Mouse (Mus musculus): ENCODE data around the gene Eif2d. TPM values are rescaled to one million over a fixed set of nuclear protein-coding genes. Genes with fewer than 3 reads are reported as not detected.

The Eif2d gene
- total RNA-seq, 2 experiments from 2014 or later: 37.9 to 39.6 TPM

DNA sequence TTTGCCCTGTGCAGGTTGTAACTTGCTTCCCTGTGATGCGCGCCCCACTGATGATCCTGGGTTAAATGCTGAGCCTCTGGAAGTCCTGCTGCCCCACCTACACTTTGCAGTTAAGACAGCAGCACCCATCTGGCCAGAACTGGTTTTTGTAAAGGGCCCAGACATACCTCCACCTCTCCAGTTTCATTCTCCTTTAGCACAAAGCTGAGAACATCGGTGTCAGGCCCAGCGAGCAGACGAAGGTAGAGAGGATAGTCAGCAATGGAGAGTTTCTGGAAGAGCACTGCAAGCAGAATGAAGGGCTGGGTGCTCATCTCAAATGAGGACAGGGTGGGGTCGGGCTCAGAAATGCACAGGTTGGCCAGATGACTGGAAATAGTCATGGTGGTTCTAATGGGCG, 27.4 kb downstream of the Eif2d start:
- DNase-seq (ENCODE audit: extremely low spot score in 1 of 2, low spot score in 2 of 2): no peak
- intact Hi-C loops (cut with DNase I): loop anchor here (2.0 kb wide), 1 partner anchor 66 kb away; no protein-coding TSS in a partner anchor

DNA sequence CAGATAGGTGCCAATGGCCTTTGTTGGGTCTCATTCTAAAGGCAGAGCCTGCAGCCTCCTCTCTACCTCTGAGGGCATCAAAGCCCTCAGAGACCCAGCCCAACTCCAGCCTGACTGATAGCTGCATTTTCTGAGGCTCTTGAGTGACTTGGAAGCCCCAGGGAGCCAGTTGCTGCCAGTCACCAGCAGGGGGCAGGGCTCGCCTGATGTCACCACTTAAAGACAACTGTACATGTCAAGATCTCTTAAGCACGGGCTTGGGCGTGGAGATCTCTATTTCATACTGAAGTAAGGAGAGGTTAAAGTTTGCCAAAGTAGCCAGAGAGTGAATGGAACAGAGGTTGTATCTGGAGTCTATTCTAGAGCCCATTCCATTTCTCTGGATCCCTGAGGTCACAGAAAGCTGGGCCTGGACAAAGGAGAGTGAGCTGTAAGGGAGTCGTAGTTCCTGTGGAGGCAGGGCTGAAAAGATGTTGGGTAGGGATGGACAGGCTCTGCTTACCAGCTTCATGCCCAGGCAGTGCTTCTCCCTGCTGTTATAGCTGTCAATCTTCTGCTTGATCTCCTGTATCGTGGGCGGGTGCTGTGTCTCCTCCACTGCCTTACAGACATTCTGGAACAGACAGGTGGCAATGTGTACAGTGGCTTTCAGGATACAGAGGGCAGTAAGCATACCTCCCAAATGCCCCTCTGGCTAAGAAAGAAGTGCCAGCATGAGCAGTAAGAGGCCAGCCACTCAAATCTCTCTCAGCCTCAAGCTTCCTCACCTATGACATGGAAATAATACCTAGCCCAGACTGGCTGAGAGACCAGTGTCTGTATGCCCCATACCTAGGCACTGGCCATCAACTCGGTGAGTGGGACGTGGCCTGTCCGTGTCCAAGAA, 28.9 kb downstream of the Eif2d start:
- intact Hi-C loops (cut with DNase I): loop anchor here (1.0 to 2.0 kb wide), 2 partner anchors 25 to 65 kb away; no protein-coding TSS in a partner anchor
- peak; percentile 64 to 83 for DNase-seq (ENCODE audit: extremely low spot score in 1 of 2, low spot score in 2 of 2)

DNA sequence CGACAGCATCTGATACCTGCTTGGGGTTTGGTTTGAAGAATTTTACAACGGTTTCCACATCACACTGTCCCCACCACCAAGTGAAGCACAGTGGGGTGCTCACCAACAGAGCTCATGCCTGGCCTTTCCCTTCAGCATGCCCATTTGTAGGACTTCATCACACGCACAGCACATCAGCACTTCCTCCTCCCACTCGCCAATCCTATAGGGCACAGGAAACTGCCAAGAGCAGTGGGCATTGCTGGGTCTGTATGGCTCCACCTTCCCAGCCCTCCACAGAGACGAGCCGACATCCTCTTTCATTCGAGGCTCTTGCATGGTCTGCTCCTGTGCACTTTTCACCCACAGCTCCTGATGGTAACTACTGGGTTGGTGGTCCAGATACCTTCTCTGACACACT, 30.2 kb downstream of the Eif2d start:
- no peak for DNase-seq (ENCODE audit: extremely low spot score in 1 of 2, low spot score in 2 of 2)
- intact Hi-C loops (cut with DNase I): no loop called here

GRCm38 (mm10) chr1:131184253-131184955, 31.4 kb downstream of the Eif2d start:
- intact Hi-C loops (cut with DNase I): no loop called here
- DNase-seq (ENCODE audit: extremely low spot score in 1 of 2, low spot score in 2 of 2): no peak

- DNase-seq (ENCODE audit: extremely low spot score in 1 of 2, low spot score in 2 of 2): no peak
- intact Hi-C loops (cut with DNase I): no loop called here
Measured at GRCm38 (mm10) chr1:131184956-131185660, 32.1 kb downstream of the Eif2d start.

DNA sequence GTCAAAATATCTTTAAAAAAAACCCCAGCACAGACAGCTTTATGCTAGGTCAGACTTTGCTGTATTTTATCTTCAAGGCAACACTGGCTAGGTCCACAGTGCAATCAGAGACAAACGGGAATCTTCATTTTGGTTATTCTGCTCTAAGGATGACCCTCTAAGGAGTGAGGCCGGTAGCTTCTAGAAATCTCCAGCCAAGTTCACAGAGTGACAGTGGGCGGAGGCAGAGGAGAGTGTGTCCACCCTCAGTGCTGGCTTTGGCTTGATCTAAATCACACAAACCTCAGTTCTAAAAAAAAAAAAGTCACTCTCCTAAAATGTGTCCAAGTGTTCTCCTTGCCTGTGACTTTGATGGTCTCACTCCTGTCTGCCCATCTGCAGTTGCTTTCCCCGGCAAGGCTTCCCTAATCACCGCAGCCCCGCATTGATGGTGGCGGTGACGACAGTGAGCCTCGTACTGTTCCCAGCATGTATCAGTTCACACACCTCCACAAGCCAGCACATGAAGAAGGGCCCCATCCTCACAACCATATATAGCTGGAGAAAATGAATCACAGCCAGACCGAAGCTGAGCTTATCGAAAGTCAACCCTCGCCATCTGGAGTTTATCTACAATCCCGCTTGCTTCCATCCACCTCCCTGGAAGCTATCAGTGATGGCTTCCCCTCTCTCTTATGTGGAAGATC, 33.0 kb downstream of the Eif2d start:
- no peak for DNase-seq (ENCODE audit: extremely low spot score in 1 of 2, low spot score in 2 of 2)
- intact Hi-C loops (cut with DNase I): no loop called here

GRCm38 (mm10) chr1:131186995-131187394, 34.0 kb downstream of the Eif2d start:
- intact Hi-C loops (cut with DNase I): no loop called here
- DNase-seq (ENCODE audit: extremely low spot score in 1 of 2, low spot score in 2 of 2): no peak

DNA sequence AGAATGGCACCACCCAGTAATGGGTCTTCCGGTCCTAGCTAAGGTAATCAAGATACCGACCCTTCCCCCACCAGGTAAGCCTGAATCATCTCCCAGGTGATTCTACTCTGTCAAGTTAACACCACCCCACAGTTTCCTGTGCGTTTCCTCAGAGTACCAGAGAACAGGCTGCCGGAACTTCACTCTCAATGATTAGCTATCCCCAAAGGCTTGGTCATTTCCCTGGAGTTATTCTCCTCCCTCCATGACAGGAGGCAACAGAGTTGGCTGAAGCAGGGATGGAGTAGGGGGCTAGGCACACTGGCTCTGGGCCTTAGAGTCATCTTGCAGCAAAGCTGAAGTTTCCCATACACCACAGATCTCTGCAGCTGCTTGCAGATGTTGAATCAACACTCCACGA, 34.9 kb downstream of the Eif2d start:
- intact Hi-C loops (cut with DNase I): no loop called here

DNA sequence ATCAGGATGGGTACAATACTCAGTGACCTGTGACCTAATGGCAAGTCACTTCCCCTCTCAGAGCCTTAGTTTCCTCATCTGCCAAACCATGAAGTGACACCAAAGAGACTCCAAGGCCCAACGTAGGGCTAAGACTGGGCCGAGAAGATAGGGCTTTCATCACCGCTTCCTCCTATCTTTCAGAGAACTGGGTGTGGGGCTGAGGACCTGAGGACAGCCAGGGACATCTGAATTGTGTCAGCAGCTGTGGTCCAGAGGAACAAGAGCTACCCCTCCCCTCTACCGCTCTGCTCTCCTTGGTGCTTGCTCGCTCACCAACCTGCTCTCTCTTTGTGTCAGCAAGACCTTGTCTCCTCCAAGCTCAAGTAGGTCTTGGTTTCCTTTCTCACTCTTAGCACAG, 35.7 kb downstream of the Eif2d start:
- intact Hi-C loops (cut with DNase I): no loop called here

More for the DNA sequence above, 34.9 kb downstream of the Eif2d start:
- DNase-seq (ENCODE audit: extremely low spot score in 1 of 2, low spot score in 2 of 2): no peak

DNA sequence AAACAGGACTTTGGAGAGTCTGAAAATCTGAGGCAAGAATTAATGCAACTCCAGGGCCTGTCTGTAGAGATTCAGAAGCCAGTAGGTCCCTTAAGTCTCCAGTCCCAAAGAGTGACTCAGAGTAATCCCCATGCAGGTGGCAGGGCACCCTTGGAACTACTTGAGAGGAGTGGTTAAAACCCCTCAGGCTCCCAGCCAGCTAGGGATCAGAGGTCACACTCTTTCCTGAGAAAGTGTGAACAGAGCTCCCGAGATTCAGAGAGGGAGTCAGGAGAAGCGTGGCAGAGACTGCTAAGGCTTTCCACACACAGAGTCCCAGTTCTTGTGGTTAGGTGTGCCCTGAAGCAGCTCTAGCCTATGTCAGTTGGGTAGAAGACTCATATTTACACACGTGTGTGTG, 40.8 kb downstream of the Eif2d start:
- intact Hi-C loops (cut with DNase I): no loop called here
- no peak for DNase-seq (ENCODE audit: extremely low spot score in 1 of 2, low spot score in 2 of 2)

More for the DNA sequence above, 35.7 kb downstream of the Eif2d start:
- no peak for DNase-seq (ENCODE audit: extremely low spot score in 1 of 2, low spot score in 2 of 2)

- intact Hi-C loops (cut with DNase I): no loop called here
- no peak for DNase-seq (ENCODE audit: extremely low spot score in 1 of 2, low spot score in 2 of 2)
Measured at GRCm38 (mm10) chr1:131195653-131196052, 42.7 kb downstream of the Eif2d start.

GRCm38 (mm10) chr1:131196107-131196506, 43.1 kb downstream of the Eif2d start:
- intact Hi-C loops (cut with DNase I): no loop called here
- DNase-seq (ENCODE audit: extremely low spot score in 1 of 2, low spot score in 2 of 2): no peak

DNA sequence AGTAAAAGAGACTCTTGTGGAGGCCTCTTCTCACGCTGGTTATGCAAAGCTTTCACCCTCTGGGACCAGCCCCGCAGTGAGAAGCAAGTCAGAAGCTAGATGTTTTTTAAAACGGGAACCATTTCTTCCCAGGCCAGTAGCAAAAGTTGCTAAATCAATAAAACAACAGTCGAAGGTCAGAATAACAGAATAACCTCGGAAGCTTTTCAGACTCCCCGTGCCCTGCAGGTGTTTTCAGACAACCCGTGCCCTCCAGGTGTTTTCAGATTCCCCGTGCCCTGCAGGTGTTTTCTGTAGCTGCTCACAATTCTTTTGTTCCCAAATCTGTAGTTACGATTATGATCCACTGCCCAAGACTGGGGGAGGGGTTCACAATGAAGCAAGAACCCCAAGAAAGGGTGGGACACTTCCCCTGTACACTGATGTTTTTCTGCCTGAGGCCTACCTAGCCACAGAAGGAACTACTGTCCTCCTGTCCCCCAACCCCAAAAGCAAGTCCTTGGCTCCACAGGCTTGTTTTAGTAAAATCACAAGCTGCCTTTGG, 45.5 kb downstream of the Eif2d start:
- DNase-seq (ENCODE audit: extremely low spot score in 1 of 2, low spot score in 2 of 2): no peak

DNA sequence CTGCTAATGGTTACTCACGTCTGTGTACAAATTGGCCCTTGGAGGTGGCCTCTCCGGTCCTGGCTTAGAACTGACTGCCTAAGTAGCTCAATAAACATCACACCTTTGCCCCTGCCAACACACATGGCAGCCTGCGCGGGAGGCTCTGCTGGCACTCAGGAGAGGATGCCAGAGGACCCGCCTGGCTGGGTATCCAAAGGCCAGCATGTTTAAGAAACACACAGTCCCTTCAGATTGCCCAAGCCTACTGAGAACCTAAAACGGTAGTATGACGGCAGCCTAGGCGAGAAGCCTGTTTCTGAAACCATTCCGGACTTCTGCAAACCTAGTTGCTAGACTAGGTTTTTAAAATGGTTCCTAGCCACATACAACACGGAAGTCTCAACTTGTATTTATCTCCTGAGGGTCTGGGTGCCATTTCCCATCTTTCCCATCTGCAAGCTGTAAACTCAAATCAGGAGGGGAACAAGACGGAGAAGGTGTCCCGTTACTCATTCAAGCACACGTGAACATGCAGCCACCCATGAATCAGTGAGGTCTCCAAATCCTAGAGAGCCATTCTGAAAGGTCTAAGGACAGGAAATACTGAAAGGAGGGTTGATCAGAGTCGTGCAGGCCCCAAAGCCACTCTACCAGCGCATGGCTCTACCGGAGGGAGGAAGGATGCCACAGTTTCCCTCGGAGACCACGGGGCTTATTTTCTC, 46.3 kb downstream of the Eif2d start:
- no peak for DNase-seq (ENCODE audit: extremely low spot score in 1 of 2, low spot score in 2 of 2)
- intact Hi-C loops (cut with DNase I): no loop called here

More for the DNA sequence above, 45.5 kb downstream of the Eif2d start:
- intact Hi-C loops (cut with DNase I): no loop called here

DNA sequence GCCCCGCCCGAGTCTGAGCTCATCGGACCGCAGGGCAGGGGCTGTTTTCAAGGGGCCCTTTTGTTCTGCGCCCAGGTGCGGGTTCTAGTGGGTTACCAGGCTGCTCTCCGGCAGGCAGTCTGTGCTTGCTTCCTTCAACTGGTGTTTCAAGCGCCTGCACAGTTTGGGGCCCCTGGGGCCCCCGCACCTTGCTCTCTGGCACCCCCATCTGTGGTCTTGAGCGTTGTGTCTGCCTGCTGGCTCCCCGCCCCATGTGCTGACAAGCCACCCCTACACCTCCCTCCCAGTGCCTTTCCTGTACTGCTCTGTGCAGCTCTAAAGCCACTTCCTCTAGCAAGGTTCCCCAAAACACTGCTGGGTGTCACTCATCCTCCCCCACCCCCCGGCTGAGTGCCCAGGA, 47.0 kb downstream of the Eif2d start:
- intact Hi-C loops (cut with DNase I): no loop called here
- peak in 1 of 2 experiments; percentile 73 for DNase-seq (ENCODE audit: extremely low spot score in 1 of 2, low spot score in 2 of 2)

- DNase-seq (ENCODE audit: extremely low spot score in 1 of 2, low spot score in 2 of 2): no peak
- intact Hi-C loops (cut with DNase I): no loop called here
Measured at GRCm38 (mm10) chr1:131200588-131200987, 47.6 kb downstream of the Eif2d start.

DNA sequence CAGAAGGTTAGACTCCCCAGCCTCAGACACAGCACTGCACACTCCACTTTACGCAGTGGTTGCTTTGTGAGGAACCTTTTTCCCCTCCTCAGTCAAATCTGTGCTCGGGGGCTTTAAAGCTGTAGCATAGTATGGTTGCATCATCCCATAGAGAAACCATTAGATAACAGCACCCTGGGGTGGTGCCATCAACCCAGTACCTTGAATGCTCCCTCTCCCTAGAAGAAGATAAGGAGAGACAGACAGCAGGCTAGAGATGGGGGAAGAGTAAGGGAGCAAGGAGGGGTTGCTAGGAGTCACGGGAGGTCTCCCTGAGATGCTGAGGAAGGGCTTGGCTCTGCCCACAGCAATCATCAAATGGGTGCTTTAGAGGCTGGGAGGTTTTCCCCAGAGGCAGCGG, 48.4 kb downstream of the Eif2d start:
- intact Hi-C loops (cut with DNase I): no loop called here
- DNase-seq (ENCODE audit: extremely low spot score in 1 of 2, low spot score in 2 of 2): no peak

DNA sequence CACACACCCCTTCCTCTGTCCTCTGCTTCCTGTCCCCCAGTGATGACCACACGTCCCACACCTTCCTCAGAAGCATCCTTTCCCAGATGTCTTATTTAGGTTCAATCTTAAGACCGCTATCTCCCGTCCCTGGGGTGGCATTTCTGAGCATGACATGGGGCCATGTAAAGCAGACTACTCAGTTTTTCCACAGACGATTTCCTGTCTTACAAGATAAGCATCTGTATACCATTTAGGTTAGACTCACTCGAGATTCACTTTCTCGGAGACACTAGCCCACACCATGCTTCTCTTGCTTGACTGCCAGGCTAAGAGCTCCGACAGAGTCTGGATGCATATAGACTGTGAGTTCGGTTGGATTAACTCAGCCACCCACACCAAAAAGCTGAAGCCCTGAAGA, 51.5 kb downstream of the Eif2d start:
- DNase-seq (ENCODE audit: extremely low spot score in 1 of 2, low spot score in 2 of 2): no peak
- intact Hi-C loops (cut with DNase I): no loop called here

Data from left cerebral cortex, postnatal 10 days (tissue).